Mouse (Mus musculus) kidney, adult 2 months (tissue): ENCODE results near the gene Fam198a. TPM values are rescaled to one million over a fixed set of nuclear protein-coding genes. Genes with fewer than 3 reads are reported as not detected.

Source experiments
- DNase-seq: peaks from one replicate; pipeline ENCODE4 v3.0.0; 2021
- H3K27ac ChIP-seq: fragments of 200-500 bp; 2 replicates; pipeline ENCODE4 v1.5.1; 2012; ENCODE audit warnings: low read depth, low read length, control low read depth, inconsistent platforms; ENCODE audit not compliant: insufficient read depth
- H3K27me3 ChIP-seq: fragments of 200-500 bp; replicated peaks from 2 replicates; pipeline ENCODE4 v1.6.1; 2012; ENCODE audit warnings: mild to moderate bottlenecking, moderate library complexity, low read length, inconsistent platforms; ENCODE audit not compliant: control insufficient read depth, insufficient read depth
- H3K36me3 ChIP-seq: fragments of 200-500 bp; 2 replicates; pipeline ENCODE4 v1.6.1; 2012; ENCODE audit warnings: mild to moderate bottlenecking, moderate library complexity, low read length, inconsistent platforms; ENCODE audit not compliant: control insufficient read depth, insufficient read depth
- H3K4me1 ChIP-seq: fragments of 200-500 bp; 2 replicates; pipeline ENCODE4 v1.6.1; 2011; ENCODE audit warnings: low read length; ENCODE audit not compliant: control insufficient read depth, insufficient read depth
- H3K4me3 ChIP-seq: fragments of 200-500 bp; 2 replicates; pipeline ENCODE4 v1.5.1; 2011; ENCODE audit warnings: mild to moderate bottlenecking, low read depth, low read length, control low read depth; ENCODE audit not compliant: insufficient read depth
- CTCF ChIP-seq: fragments of 200-500 bp; conservative IDR thresholded peaks from 2 replicates; pipeline ENCODE4 v1.5.1; 2011; ENCODE audit warnings: low read depth, mild to moderate bottlenecking, control low read depth, low read length, moderate library complexity, mixed read lengths; ENCODE audit not compliant: insufficient read depth, insufficient read length
- POLR2A ChIP-seq: fragments of 200-500 bp; IDR thresholded peaks from one replicate; pipeline ENCODE4 v1.6.1; 2011; ENCODE audit warnings: low read depth, low read length, control low read depth
- WGBS: fragments of 180-500 bp; shearing (Covaris S2); methylation state at CpG from one replicate; pipeline ENCODE4 v1.1.7; 2018; 5-methylcytosine and 5-hydroxymethylcytosine counted together
- polyA plus RNA-seq: library from polyadenylated mRNA; depleted of rRNA; stranded (reverse); fragments of >200 nt; gene quantifications from 2 replicates; pipeline ENCODE4 v1.2.3, GENCODE M21; 2012

The Fam198a gene
- polyA plus RNA-seq, 1 experiment: 0.25 TPM

DNA sequence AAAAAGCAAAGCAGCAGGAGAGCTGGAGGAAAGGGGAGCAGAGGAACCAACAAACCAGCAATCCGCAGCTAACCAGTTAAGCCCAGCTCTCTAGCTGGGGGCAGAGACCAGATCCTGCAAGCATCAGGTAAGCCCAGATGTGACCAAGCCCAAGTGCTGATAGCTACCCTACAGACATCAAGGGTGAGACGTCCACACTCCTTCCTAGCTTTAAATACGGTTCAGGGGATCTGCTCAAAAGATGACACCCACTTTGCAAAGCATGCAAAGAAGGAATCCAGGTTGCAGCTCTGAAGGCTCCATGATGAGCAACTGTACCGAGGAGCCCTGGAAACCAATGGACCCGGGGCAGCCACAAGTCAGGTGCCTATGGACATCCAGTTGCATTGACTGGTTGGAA lies 44.3 kb upstream of the Fam198a start:
- H3K36me3 ChIP-seq: no peaks in the 10 kb centered on the region
- H3K27me3 ChIP-seq: no peaks in the 10 kb centered on the region
- H3K4me1 ChIP-seq: no peaks in the 10 kb centered on the region
- no peak for TF ChIP-seq CTCF
- TF ChIP-seq POLR2A: no peak
- DNase-seq: no peak
- WGBS: 84% methylated on average over 5 of the region's 5 CpGs
- no peak overlapping the region for H3K4me3 ChIP-seq
- no peak overlapping the region for H3K27ac ChIP-seq

DNA sequence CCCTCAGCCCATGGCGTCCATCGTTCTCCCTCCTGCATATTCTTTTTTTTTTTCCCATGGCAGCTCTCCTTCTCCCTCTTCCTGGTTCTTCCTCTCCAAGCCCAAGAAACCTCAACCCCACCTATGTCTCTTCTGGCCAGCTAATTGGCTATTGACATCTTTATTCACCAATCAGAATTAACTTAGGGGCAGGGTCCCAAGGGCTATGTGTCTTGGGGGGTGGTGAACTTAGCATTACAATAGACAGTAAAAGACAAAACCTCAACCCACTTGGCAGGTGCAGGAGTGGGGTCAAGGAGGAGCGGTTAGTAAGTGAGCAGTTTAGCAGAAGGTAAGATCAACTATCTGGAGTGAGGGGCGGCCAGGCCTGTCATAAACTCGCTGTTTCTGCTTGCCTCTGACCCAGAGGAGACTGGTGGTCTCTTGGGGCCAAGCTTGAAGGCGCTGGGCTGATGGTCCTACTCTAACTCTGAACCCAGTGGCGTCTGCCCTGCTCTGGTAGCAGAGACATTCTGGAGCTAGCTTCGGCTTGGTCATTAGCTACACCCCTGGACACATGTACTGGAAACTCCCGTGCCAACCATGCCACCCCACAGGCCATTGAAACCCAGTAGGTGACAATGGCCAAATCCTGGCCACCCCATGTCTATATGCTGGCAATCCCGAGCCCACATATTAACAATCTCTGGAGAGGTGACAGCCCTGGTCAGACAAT lies 43.3 kb upstream of the Fam198a start:
- Histone ChIP-seq H3K27me3 (no peaks in the 10 kb centered on the region), H3K27ac (no peak overlapping the region), H3K4me3 (no peak overlapping the region), H3K36me3 (no peaks in the 10 kb centered on the region), H3K4me1 (no peaks in the 10 kb centered on the region)
- DNase-seq: no peak
- 76% methylated on average over 10 of the region's 10 CpGs for WGBS
- TF ChIP-seq CTCF (no peak), POLR2A (no peak)

DNA sequence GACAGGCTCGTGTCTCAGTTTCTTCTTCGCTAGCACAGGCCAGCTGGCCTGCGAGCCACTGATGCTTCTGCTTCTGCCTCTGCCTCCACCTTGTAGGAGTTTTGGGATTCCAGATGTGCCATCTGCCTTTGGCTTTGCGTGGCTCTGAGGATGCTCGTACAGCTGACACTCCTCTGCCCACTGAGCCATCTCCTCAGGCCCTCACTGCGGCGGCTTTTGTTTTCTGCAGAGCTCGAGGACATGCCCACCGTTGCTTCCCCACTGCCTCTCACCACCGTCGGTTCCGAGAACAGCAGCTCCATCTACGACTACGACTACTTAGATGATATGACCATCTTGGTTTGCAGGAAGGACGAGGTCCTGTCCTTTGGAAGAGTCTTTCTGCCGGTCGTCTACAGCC lies 42.5 kb upstream of the Fam198a start:
- DNase-seq: no peak
- TF ChIP-seq CTCF (no peak), POLR2A (no peak)

DNA sequence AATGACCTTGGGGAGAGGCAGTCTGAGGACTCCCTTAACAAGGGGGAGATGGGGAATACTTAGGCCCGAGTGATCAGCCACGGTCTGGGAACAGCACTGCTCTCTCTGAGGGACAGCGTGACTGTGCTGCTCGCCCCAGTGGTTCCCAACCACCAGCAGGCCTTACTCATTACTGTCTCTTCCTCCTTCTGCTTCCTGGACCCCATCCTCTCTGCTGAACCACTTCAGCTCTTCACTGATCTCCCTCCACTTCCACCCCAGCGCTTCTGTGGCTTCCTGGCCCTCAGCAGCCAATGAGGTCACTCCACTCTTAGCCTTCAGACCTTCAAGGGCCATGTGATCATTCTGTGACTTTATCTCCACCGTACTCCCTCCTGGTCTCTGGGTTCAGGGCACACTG lies 41.2 kb upstream of the Fam198a start:
- DNase-seq: no peak
- H3K27me3 ChIP-seq: no peaks in the 10 kb centered on the region
- 55% methylated on average over 6 of the region's 6 CpGs for WGBS
- H3K4me3 ChIP-seq: no peak overlapping the region
- H3K36me3 ChIP-seq: no peaks in the 10 kb centered on the region
- no peaks in the 10 kb centered on the region for H3K4me1 ChIP-seq
- no peak for TF ChIP-seq POLR2A
- no peak for TF ChIP-seq CTCF
- no peak overlapping the region for H3K27ac ChIP-seq

More for the DNA sequence above, 42.5 kb upstream of the Fam198a start:
- WGBS: 91% methylated on average over 17 of the region's 17 CpGs
- Histone ChIP-seq H3K27me3 (no peaks in the 10 kb centered on the region), H3K36me3 (no peaks in the 10 kb centered on the region), H3K4me1 (no peaks in the 10 kb centered on the region), H3K4me3 (no peak overlapping the region), H3K27ac (no peak overlapping the region)

DNA sequence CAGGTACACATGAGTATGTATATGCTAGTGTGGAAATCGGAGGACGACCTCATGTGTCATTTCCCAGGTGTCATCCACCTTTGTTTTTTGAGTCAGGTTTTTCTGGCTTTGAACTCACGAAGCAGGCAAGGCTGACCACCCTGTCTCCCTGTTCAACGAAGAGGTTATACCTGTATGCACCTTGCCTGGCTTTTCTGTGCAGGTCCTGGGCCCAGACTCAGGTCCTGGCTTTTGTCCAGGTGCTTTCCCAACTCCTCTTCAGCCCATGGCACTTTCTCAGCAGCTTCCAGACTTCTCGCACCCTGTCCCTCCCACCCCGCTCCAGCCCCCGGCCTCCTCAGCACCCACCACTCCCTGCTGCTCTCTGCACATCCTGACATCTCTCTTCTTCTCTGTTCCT lies 39.6 kb upstream of the Fam198a start:
- 90% methylated on average over 7 of the region's 7 CpGs for WGBS
- Histone ChIP-seq H3K36me3 (no peaks in the 10 kb centered on the region), H3K27me3 (no peaks in the 10 kb centered on the region), H3K4me1 (0 out of 2 replicates have a peak, but pooled peaks cover 2% of the 10 kb centered on the region), H3K4me3 (no peak overlapping the region), H3K27ac (no peak overlapping the region)
- no peak for DNase-seq
- no peak for TF ChIP-seq POLR2A
- TF ChIP-seq CTCF: no peak

DNA sequence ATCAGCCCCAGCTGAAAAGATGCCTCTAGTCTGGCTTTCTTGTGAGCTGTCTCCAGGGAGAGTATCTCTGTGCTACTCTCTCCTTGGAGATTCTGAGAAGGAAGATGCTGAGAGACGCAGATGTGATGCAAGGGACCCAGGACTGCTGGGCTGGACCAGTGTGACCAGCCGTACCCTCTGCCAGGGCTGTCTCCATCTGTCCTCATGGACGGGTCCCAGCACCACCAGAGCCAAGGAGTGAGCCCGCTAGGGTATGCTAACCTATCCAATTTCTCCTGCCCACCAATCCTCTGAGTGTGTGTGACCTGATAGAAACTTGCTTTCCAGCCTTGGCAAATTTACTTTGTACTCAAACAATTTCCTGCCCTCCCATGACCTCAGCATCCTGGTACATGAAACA lies 38.0 kb upstream of the Fam198a start:
- H3K4me3 ChIP-seq: no peak overlapping the region
- H3K4me1 ChIP-seq: 0 out of 2 replicates have a peak, but pooled peaks cover 5% of the 10 kb centered on the region
- H3K36me3 ChIP-seq: no peaks in the 10 kb centered on the region
- H3K27ac ChIP-seq: no peak overlapping the region
- DNase-seq: no peak
- TF ChIP-seq POLR2A: no peak
- TF ChIP-seq CTCF: no peak
- 84% methylated on average over 4 of the region's 4 CpGs for WGBS
- H3K27me3 ChIP-seq: no peaks in the 10 kb centered on the region

DNA sequence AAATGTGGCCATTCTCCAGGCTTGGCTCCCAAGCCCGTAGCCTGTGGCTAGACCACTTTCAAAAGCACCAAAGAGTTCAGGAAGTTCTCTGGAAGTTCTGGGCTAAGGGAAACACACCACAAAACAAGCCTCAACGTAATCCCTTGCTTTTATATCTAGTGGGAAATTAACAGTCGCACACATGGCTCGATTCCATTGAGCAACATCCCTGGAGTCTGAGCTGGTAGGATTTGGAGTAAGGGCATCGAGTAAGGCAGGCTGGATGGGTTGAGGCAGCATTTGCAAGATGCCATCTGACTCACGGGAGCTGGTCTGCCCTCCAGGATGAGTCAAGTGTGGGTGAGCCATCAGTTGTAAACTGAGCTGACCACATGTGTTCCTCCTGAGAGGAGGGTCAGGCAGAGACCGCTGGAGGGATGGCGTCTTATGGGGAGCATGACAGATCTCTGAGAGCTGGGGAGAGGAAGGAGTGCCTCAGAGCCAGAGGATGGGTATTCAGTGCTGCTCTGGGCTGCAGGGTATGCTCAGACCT lies 36.5 kb upstream of the Fam198a start:
- peaks cover 5% of the 10 kb centered on the region; the same call in 1 of the 2 replicates for H3K4me1 ChIP-seq
- no peaks in the 10 kb centered on the region for H3K36me3 ChIP-seq
- H3K4me3 ChIP-seq: no peak overlapping the region
- no peak for DNase-seq
- WGBS: 68% methylated on average over 8 of the region's 8 CpGs
- no peak overlapping the region for H3K27ac ChIP-seq
- no peaks in the 10 kb centered on the region for H3K27me3 ChIP-seq
- TF ChIP-seq POLR2A: no peak
- TF ChIP-seq CTCF: no peak
